Mouse (Mus musculus): ENCODE measurements around the gene Myl6b.

- TF ChIP-seq POLR2A (IDR thresholded peaks at IDR 0.05; ENCODE audit: control insufficient read depth, low read depth, low read length) (no peak), CTCF (IDR thresholded peaks at IDR 0.05; ENCODE audit: control insufficient read depth, insufficient read depth, insufficient replicate concordance, low read depth, low read length) (no peak)
These were observed 24.1 kb downstream of the Myl6b start for GRCm38 (mm10) chr10:128474366-128474765.
